13 mouse cellular contexts compared by ENCODE assay signal in genomic region chr1:192522376-192523178, GRCm38 (mm10).
DNase-seq lines count a peak whose midpoint lies in the region; ATAC-seq and TF ChIP-seq lines count a peak whose summit lies in the region.
"Had no signal": no experiment of that assay in that cellular context is flagged by ENCODE, and none has a peak within 500 bp of the region (broad histone marks: within the 10 kb centered on the region; RNA-seq: fewer than 3 reads in every experiment).

No protein-coding gene starts in this region.

- H3K4me3 ChIP-seq in forebrain, embryonic 11.5 days (ENCODE audit: low read depth, low read length), result no peak overlapping the region
- H3K4me3 ChIP-seq in forebrain, embryonic 12.5 days (replicated peaks), result no peak overlapping the region
- H3K4me3 ChIP-seq in midbrain, embryonic 10.5 days, result no peak overlapping the region
- H3K4me3 ChIP-seq in midbrain, embryonic 16.5 days (ENCODE audit: low read depth, low read length), result no peak overlapping the region
- H3K4me3 ChIP-seq in hindbrain, postnatal 0 days (ENCODE audit: low read length), result no peak overlapping the region
- H3K4me3 ChIP-seq: erythroblast, embryonic 14.5 days; liver, embryonic 15.5 days had no signal

- H3K4me2 ChIP-seq in forebrain, embryonic 11.5 days (ENCODE audit: low read depth, low read length, severe bottlenecking), result no peak overlapping the region
- no peak overlapping the region for H3K4me2 ChIP-seq in forebrain, embryonic 12.5 days
- no peak overlapping the region for H3K4me2 ChIP-seq in midbrain, embryonic 16.5 days (ENCODE audit: low read length)
- no peak overlapping the region for H3K4me2 ChIP-seq in hindbrain, postnatal 0 days (ENCODE audit: low read depth, low read length)
- H3K4me2 ChIP-seq: liver, embryonic 15.5 days had no signal

- H3K9ac ChIP-seq in forebrain, embryonic 11.5 days (ENCODE audit: low read length), result no peak overlapping the region
- no peak overlapping the region for H3K9ac ChIP-seq in forebrain, embryonic 12.5 days
- H3K9ac ChIP-seq in midbrain, embryonic 16.5 days (ENCODE audit: low read depth, low read length), result no peak overlapping the region
- no peak overlapping the region for H3K9ac ChIP-seq in hindbrain, postnatal 0 days (replicated peaks; ENCODE audit: low read length)
- H3K9ac ChIP-seq: liver, embryonic 15.5 days had no signal

- peaks cover 10% of the 10 kb centered on the region; the same call in 1 of the 2 replicates for H3K4me1 ChIP-seq in forebrain, embryonic 11.5 days (replicated peaks; ENCODE audit: control insufficient read depth, insufficient read depth, low read length)
- peaks cover 32% of the 10 kb centered on the region for H3K4me1 ChIP-seq in forebrain, embryonic 12.5 days
- peaks cover 50% of the 10 kb centered on the region for H3K4me1 ChIP-seq in midbrain, embryonic 10.5 days
- H3K4me1 ChIP-seq in midbrain, embryonic 16.5 days (ENCODE audit: control insufficient read depth, insufficient read depth, low read length), result peaks cover 13% of the 10 kb centered on the region; the same call in 1 of the 2 replicates
- no peaks in the 10 kb centered on the region for H3K4me1 ChIP-seq in hindbrain, postnatal 0 days (ENCODE audit: insufficient read depth, low read length)
- H3K4me1 ChIP-seq: liver, embryonic 15.5 days had no signal

- no peaks in the 10 kb centered on the region for H3K27me3 ChIP-seq in forebrain, embryonic 11.5 days (ENCODE audit: control insufficient read depth, insufficient read depth, low read length)
- H3K27me3 ChIP-seq in forebrain, embryonic 12.5 days, result 0 out of 2 replicates have a peak, but pooled peaks cover 4% of the 10 kb centered on the region
- H3K27me3 ChIP-seq in midbrain, embryonic 10.5 days (ENCODE audit: low read depth, poor library complexity, severe bottlenecking), result no peaks in the 10 kb centered on the region
- no peaks in the 10 kb centered on the region for H3K27me3 ChIP-seq in midbrain, embryonic 16.5 days (ENCODE audit: control insufficient read depth, insufficient read depth, low read depth, low read length)
- H3K27me3 ChIP-seq in hindbrain, postnatal 0 days (ENCODE audit: insufficient read depth, low read length), result no peaks in the 10 kb centered on the region
- H3K27me3 ChIP-seq: liver, embryonic 15.5 days had no signal

- WGBS in forebrain, embryonic 11.5 days, result 38% methylated on average over 12 of the region's 12 CpGs
- WGBS in forebrain, embryonic 12.5 days, result 32% methylated on average over 12 of the region's 12 CpGs
- WGBS in midbrain, embryonic 10.5 days, result 49% methylated on average over 12 of the region's 12 CpGs
- WGBS in midbrain, embryonic 16.5 days, result 28% methylated on average over 12 of the region's 12 CpGs
- WGBS in hindbrain, postnatal 0 days, result 31% methylated on average over 12 of the region's 12 CpGs

- H3K9me3 ChIP-seq in forebrain, embryonic 11.5 days (ENCODE audit: control insufficient read depth, low read length), result no peaks in the 10 kb centered on the region
- no peaks in the 10 kb centered on the region for H3K9me3 ChIP-seq in forebrain, embryonic 12.5 days
- no peaks in the 10 kb centered on the region for H3K9me3 ChIP-seq in midbrain, embryonic 10.5 days (replicated peaks)
- no peaks in the 10 kb centered on the region for H3K9me3 ChIP-seq in midbrain, embryonic 16.5 days (replicated peaks; ENCODE audit: control insufficient read depth, low read length, poor library complexity, severe bottlenecking)
- H3K9me3 ChIP-seq in hindbrain, postnatal 0 days (ENCODE audit: low read length), result no peaks in the 10 kb centered on the region
- H3K9me3 ChIP-seq: liver, embryonic 15.5 days had no signal

- TF ChIP-seq CTCF in hindbrain, postnatal 0 days (IDR thresholded peaks at IDR 0.05; ENCODE audit: low read depth), result no peak

- no peaks in the 10 kb centered on the region for H3K36me3 ChIP-seq in forebrain, embryonic 11.5 days (ENCODE audit: control insufficient read depth, insufficient read depth, low read length)
- H3K36me3 ChIP-seq in forebrain, embryonic 12.5 days (replicated peaks), result no peaks in the 10 kb centered on the region
- no peaks in the 10 kb centered on the region for H3K36me3 ChIP-seq in midbrain, embryonic 10.5 days
- no peaks in the 10 kb centered on the region for H3K36me3 ChIP-seq in midbrain, embryonic 16.5 days (ENCODE audit: control insufficient read depth, insufficient read depth, low read length)
- H3K36me3 ChIP-seq in hindbrain, postnatal 0 days (ENCODE audit: insufficient read depth, low read length), result no peaks in the 10 kb centered on the region
- H3K36me3 ChIP-seq: liver, embryonic 15.5 days had no signal

- no peak overlapping the region for H3K27ac ChIP-seq in forebrain, embryonic 11.5 days (ENCODE audit: low read depth, low read length)
- no peak overlapping the region for H3K27ac ChIP-seq in forebrain, embryonic 12.5 days
- peak overlapping the region; percentile 24; the same call in 1 of the 2 replicates for H3K27ac ChIP-seq in midbrain, embryonic 10.5 days (replicated peaks)
- no peak overlapping the region for H3K27ac ChIP-seq in midbrain, embryonic 16.5 days (ENCODE audit: low read length)
- H3K27ac ChIP-seq in hindbrain, postnatal 0 days, result no peak overlapping the region
- H3K27ac ChIP-seq: liver, embryonic 15.5 days had no signal

- ATAC-seq in forebrain, embryonic 11.5 days (replicated peaks; ENCODE audit: low FRiP score), result 0 out of 2 replicates have a peak, but pooled peaks have one; percentile 40
- no peak for ATAC-seq in forebrain, embryonic 12.5 days (ENCODE audit: low FRiP score)
- no peak for ATAC-seq in midbrain, embryonic 16.5 days
- 0 out of 2 replicates have a peak, but pooled peaks have one; percentile 16 for ATAC-seq in hindbrain, postnatal 0 days
- ATAC-seq in megakaryocyte progenitor cell, adult 5-6 weeks (replicated peaks; ENCODE audit: poor library complexity), result no peak
- ATAC-seq: activated CD4-positive, CD25-positive, alpha-beta regulatory T cell, adult 4 months had no signal

- DNase-seq in forebrain, embryonic 11.5 days (ENCODE audit: low spot score), result no peak
- no peak for DNase-seq in midbrain, embryonic 10.5 days (ENCODE audit: low spot score)
- peak; percentile 45 for DNase-seq in hindbrain, postnatal 0 days (ENCODE audit: low spot score)
- DNase-seq in retina, embryonic 14.5 days (ENCODE audit: low spot score), result peak; percentile 45
- DNase-seq in layer of hippocampus, postnatal 36 days, result no peak
- DNase-seq: cerebellum, adult 9-10 months; kidney, postnatal 36 days had no signal

Comparison
In these comparisons a context has a peak if more than half of its experiments do, and no peak if none do; other contexts are left out.
1. ATAC-seq: peak in forebrain, embryonic 11.5 days (single experiment) and hindbrain, postnatal 0 days (single experiment); none in forebrain, embryonic 12.5 days (single experiment), midbrain, embryonic 16.5 days (single experiment) and megakaryocyte progenitor cell, adult 5-6 weeks (single experiment).
2. DNase-seq: peak in hindbrain, postnatal 0 days (single experiment) and retina, embryonic 14.5 days (single experiment); none in forebrain, embryonic 11.5 days (single experiment), midbrain, embryonic 10.5 days (single experiment) and layer of hippocampus, postnatal 36 days (0 of 2).